Mouse (Mus musculus) neural tube, embryonic 12.5 days (tissue): ENCODE measurements around the gene Agpat3. TPM values are rescaled to one million over a fixed set of nuclear protein-coding genes. Genes with fewer than 3 reads are reported as not detected.

ENCODE experiments used
- ATAC-seq: fragments of 200-750 bp; cut with Nextera tagmentation; 2 replicates; pipeline ENCODE4 v1.8.0; 2017; ENCODE audit warnings: low read depth, mild to moderate bottlenecking, moderate TSS enrichment, moderate library complexity; ENCODE audit not compliant: low FRiP score
- H3K27ac ChIP-seq: fragments of 300-500 bp; sonication (generic); 2 replicates; pipeline ENCODE4 v1.5.1; 2016
- H3K27me3 ChIP-seq: fragments of 300-500 bp; sonication (generic); replicated peaks from 2 replicates; pipeline ENCODE4 v1.6.1; 2016; ENCODE audit warnings: mild to moderate bottlenecking
- H3K36me3 ChIP-seq: fragments of 300-500 bp; sonication (generic); 2 replicates; pipeline ENCODE4 v1.6.1; 2016; ENCODE audit warnings: mild to moderate bottlenecking
- H3K4me1 ChIP-seq: fragments of 300-500 bp; sonication (generic); 2 replicates; pipeline ENCODE4 v1.6.1; 2016
- H3K4me2 ChIP-seq: fragments of 300-500 bp; sonication (generic); replicated peaks from 2 replicates; pipeline ENCODE4 v1.6.1; 2016; ENCODE audit warnings: mild to moderate bottlenecking
- H3K4me3 ChIP-seq: fragments of 300-500 bp; sonication (generic); 2 replicates; pipeline ENCODE4 v1.5.1; 2016
- H3K9ac ChIP-seq: fragments of 300-500 bp; sonication (generic); 2 replicates; pipeline ENCODE4 v1.6.1; 2016; ENCODE audit warnings: mild to moderate bottlenecking
- H3K9me3 ChIP-seq: fragments of 300-500 bp; sonication (generic); 2 replicates; pipeline ENCODE4 v1.6.1; 2016; ENCODE audit warnings: mild to moderate bottlenecking
- WGBS: fragments of 180-500 bp; shearing (Covaris S2); methylation state at CpG from one replicate; pipeline ENCODE4 v1.1.7; 2016; 5-methylcytosine and 5-hydroxymethylcytosine counted together
- polyA plus RNA-seq: library from polyadenylated mRNA; unstranded; fragments of >200 nt; fragmentation: Nextera tagmentation; extraction: Ambion mirVana; gene quantifications from 2 replicates; pipeline ENCODE4 v1.2.1, GENCODE M21; 2016

Agpat3 gene
- polyA plus RNA-seq, 1 experiment from 2014 or later, result 62.4 TPM

GRCm38 (mm10) chr10:78259230-78259629 lies 93.1 kb downstream of the Agpat3 start:
- no peak for ATAC-seq
- H3K4me1 ChIP-seq, result no peaks in the 10 kb centered on the region
- 80% methylated on average over 5 of the region's 5 CpGs for WGBS

DNA sequence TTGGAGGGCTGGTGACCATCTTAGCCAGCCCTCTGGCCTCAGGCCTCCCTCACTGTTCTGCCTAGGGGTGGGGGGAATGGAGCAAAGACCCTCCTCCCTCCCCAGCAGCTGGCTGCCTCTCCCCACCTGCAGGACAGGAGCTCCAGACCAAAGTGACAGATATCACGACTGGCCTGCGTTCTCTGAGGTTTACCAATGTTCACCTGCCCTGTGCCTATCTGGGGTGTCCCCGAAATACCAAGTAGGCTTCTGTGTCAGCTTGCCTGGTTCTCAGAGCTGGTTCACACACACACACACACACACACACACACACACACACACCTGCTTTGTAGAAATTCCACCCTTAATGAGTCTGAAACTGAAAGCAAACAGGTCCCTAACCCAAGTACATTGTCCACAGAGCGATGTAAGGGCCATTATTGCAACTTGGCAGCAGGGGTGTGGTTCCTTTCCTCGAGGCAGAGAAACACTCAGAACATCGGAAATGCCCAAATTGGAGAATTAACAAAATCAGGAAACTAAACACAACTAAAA lies 94.1 kb downstream of the Agpat3 start:
- ATAC-seq, result no peak
- H3K4me2 ChIP-seq, result no peak overlapping the region
- no peak overlapping the region for H3K27ac ChIP-seq
- WGBS, result 79% methylated on average over 6 of the region's 6 CpGs
- H3K36me3 ChIP-seq, result no peaks in the 10 kb centered on the region
- H3K27me3 ChIP-seq, result no peaks in the 10 kb centered on the region
- no peaks in the 10 kb centered on the region for H3K4me1 ChIP-seq
- no peak overlapping the region for H3K4me3 ChIP-seq
- H3K9me3 ChIP-seq, result no peaks in the 10 kb centered on the region
- no peak overlapping the region for H3K9ac ChIP-seq

More at GRCm38 (mm10) chr10:78259230-78259629, 93.1 kb downstream of the Agpat3 start:
- Histone ChIP-seq H3K36me3 (no peaks in the 10 kb centered on the region), H3K4me3 (no peak overlapping the region), H3K9ac (no peak overlapping the region), H3K27ac (no peak overlapping the region), H3K9me3 (no peaks in the 10 kb centered on the region), H3K27me3 (no peaks in the 10 kb centered on the region), H3K4me2 (no peak overlapping the region)

DNA sequence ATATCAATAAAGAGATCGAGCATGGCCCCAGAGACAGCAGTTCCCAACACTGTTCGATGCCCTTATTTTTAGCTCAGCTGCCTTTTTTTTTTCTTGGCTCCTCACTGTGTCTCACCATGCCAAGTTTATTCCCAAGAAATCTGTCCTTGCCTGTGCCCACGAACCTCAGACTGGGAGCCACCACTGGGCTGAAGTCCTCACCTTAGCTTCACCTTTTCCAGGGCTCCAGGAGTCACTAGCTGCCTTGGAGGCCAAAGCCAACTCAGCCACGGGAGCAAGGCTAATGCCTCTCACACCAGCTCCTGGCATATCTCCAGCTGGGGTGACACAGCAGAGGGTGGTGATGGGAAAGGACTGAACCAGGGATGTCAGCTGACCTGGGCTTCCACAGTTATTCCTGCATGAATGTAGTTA lies 96.6 kb downstream of the Agpat3 start:
- WGBS, result 82% methylated on average over 4 of the region's 4 CpGs
- no peak for ATAC-seq
- no peaks in the 10 kb centered on the region; the same call in 1 of the 2 replicates for H3K9me3 ChIP-seq

GRCm38 (mm10) chr10:78247206-78247605 lies 105.1 kb downstream of the Agpat3 start:
- 91% methylated on average over 3 of the region's 3 CpGs for WGBS
- Histone ChIP-seq H3K9me3 (no peaks in the 10 kb centered on the region; the same call in 1 of the 2 replicates), H3K27me3 (no peaks in the 10 kb centered on the region), H3K36me3 (no peaks in the 10 kb centered on the region), H3K4me1 (peaks cover 17% of the 10 kb centered on the region), H3K27ac (no peak overlapping the region), H3K4me2 (no peak overlapping the region), H3K9ac (no peak overlapping the region), H3K4me3 (no peak overlapping the region)
- ATAC-seq, result no peak

More for the DNA sequence above, 96.6 kb downstream of the Agpat3 start:
- no peak overlapping the region for H3K9ac ChIP-seq
- no peak overlapping the region for H3K4me3 ChIP-seq
- no peak overlapping the region for H3K27ac ChIP-seq
- H3K4me2 ChIP-seq, result no peak overlapping the region
- H3K4me1 ChIP-seq, result no peaks in the 10 kb centered on the region
- no peaks in the 10 kb centered on the region for H3K27me3 ChIP-seq
- no peaks in the 10 kb centered on the region for H3K36me3 ChIP-seq

DNA sequence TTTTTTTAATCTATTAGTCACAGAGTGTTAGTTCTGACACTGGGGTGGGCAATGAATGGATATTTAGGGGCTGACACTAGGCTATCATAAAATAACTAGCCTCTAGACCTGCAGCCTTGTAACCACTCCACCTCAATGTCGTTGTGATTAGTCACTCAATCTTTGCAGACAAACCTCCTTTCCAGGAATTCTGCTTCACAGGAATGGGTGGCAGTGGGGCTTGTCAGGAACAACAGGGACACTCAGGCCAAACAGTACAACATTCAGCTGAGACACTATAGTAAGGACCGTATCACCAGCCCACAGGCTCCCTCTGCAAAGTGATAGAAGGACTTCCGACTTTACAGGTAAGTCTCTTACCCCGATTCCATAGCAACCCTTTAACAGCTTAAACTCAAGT lies 105.6 kb downstream of the Agpat3 start:
- 82% methylated on average over 4 of the region's 4 CpGs for WGBS
- H3K9ac ChIP-seq, result no peak overlapping the region
- H3K4me2 ChIP-seq, result no peak overlapping the region
- H3K36me3 ChIP-seq, result no peaks in the 10 kb centered on the region
- H3K4me1 ChIP-seq, result peaks cover 17% of the 10 kb centered on the region
- no peak overlapping the region for H3K4me3 ChIP-seq
- H3K9me3 ChIP-seq, result no peaks in the 10 kb centered on the region; the same call in 1 of the 2 replicates
- H3K27ac ChIP-seq, result no peak overlapping the region
- H3K27me3 ChIP-seq, result no peaks in the 10 kb centered on the region
- ATAC-seq, result no peak

DNA sequence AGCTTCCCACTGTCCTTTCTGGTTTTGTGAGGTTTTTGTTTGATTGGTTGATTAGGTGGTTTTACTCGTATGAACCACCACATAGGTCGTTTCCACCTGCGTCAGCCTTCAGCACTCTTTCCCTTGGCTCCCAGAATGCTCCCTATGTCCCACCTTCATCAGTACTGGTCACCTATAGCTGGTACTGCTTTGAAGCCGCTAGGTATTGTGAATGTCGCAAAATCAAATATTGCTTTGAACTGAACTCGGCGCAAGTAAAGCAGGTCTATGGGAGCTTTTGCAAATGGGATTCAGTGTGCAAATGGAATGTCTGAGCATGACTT lies 107.1 kb downstream of the Agpat3 start:
- Histone ChIP-seq H3K4me2 (peak overlapping the region; percentile 96), H3K27me3 (no peaks in the 10 kb centered on the region), H3K4me1 (peaks cover 17% of the 10 kb centered on the region), H3K36me3 (no peaks in the 10 kb centered on the region), H3K27ac (no peak overlapping the region), H3K9ac (peak overlapping the region; percentile 78), H3K9me3 (no peaks in the 10 kb centered on the region), H3K4me3 (peak overlapping the region; percentile 95)
- WGBS, result 22% methylated on average over 7 of the region's 7 CpGs
- ATAC-seq, result peak; percentile 42; the same call in 1 of the 2 replicates

DNA sequence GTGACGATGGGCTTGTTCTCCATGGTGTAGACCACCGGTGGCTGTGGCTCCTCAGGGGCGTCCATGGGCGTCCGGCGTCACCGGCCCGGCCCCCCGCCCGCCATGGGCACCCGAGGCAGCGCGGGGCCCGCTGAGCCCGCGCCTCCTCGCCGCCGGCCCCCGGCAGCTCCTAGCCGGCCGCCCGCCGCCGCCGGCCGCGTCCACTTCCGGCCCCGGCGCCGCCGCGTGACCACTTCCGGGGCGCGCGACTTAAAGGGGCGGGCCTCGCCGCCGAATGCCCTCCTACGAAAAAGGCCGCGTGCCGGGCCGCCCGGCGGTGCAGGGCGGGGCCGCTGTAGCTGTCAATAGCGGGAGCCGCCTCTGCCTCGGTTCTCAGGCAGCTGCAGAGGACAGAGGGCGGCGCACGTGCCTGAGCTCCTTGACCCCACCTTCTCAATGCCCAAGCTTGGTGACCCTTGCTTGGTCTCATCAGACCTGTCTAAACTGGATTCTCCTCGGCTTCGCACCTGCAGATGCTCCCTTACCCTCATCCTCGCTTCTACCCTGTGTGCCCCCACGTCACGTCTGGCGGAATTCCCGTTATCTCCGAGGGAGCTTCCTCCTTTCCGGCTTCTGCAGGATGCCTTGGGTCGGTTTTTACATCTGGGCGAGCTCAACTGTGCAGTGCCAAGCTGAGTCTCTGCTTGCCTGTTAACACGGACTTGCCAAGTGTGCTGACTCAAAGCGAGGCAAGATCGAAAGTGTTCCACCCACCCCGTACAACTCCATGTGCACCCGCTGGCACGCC lies 107.7 kb downstream of the Agpat3 start, which contains the start of gene Trappc10:
TSS of gene Trappc10 (minus strand) at position 204 of the 787 bp plus-strand sequence.
- Histone ChIP-seq H3K4me2 (peak within 1 kb of the TSS; percentile 96), H3K4me1 (peaks cover 17% of the 10 kb centered on the region), H3K36me3 (no peaks in the 10 kb centered on the region), H3K9me3 (no peaks in the 10 kb centered on the region), H3K9ac (peak within 1 kb of the TSS; percentile 78), H3K27ac (peak within 1 kb of the TSS; percentile 53; the same call in 1 of the 2 replicates), H3K27me3 (no peaks in the 10 kb centered on the region), H3K4me3 (peak within 1 kb of the TSS; percentile 95)
- peak; percentile 95 for ATAC-seq
- under 1% methylated on average over 67 of the region's 74 CpGs for WGBS

GRCm38 (mm10) chr10:78244058-78244437 lies 108.2 kb downstream of the Agpat3 start:
- WGBS, result under 1% methylated on average over 33 of the region's 33 CpGs
- Histone ChIP-seq H3K4me1 (peaks cover 17% of the 10 kb centered on the region), H3K27me3 (no peaks in the 10 kb centered on the region), H3K27ac (no peak overlapping the region), H3K4me2 (peak overlapping the region; percentile 96), H3K36me3 (no peaks in the 10 kb centered on the region), H3K9me3 (no peaks in the 10 kb centered on the region), H3K4me3 (peak overlapping the region; percentile 95), H3K9ac (peak overlapping the region; percentile 78)
- peak; percentile 67 for ATAC-seq

- Histone ChIP-seq H3K9me3 (no peaks in the 10 kb centered on the region), H3K36me3 (peaks cover 4% of the 10 kb centered on the region; the same call in 1 of the 2 replicates), H3K4me3 (no peak overlapping the region), H3K9ac (no peak overlapping the region), H3K27ac (no peak overlapping the region), H3K4me2 (no peak overlapping the region), H3K27me3 (no peaks in the 10 kb centered on the region), H3K4me1 (peaks cover 13% of the 10 kb centered on the region)
- ATAC-seq, result no peak
- WGBS, result 93% methylated on average over 6 of the region's 6 CpGs
These were observed 113.4 kb downstream of the Agpat3 start for GRCm38 (mm10) chr10:78238926-78239325.

GRCm38 (mm10) chr10:78238297-78238696 lies 114.0 kb downstream of the Agpat3 start:
- no peaks in the 10 kb centered on the region for H3K9me3 ChIP-seq
- H3K36me3 ChIP-seq, result peaks cover 4% of the 10 kb centered on the region; the same call in 1 of the 2 replicates
- no peaks in the 10 kb centered on the region for H3K27me3 ChIP-seq
- H3K4me1 ChIP-seq, result peaks cover 7% of the 10 kb centered on the region
- H3K4me2 ChIP-seq, result no peak overlapping the region
- no peak overlapping the region for H3K4me3 ChIP-seq
- H3K27ac ChIP-seq, result no peak overlapping the region
- 95% methylated on average over 5 of the region's 5 CpGs for WGBS
- ATAC-seq, result no peak
- no peak overlapping the region for H3K9ac ChIP-seq

DNA sequence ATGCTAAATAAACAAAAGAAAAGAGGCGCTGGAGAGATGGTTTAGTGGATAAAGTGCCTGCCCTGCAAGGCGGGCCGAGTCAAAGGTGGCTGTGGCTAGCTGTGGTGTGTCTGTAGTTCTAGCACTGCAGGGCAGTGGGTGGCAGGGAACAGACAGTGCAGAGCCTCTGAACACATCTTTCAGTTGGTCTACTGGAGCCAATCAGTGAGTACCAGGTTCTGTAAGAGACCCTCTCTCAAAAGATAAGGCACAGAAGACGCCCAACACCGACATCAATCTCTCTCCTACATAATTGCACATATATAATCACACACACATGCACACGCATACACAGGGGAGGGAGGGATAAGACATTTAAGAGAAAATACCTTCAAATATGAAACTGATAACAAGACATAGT lies 114.5 kb downstream of the Agpat3 start:
- no peaks in the 10 kb centered on the region for H3K27me3 ChIP-seq
- no peak overlapping the region for H3K9ac ChIP-seq
- H3K36me3 ChIP-seq, result peaks cover 4% of the 10 kb centered on the region; the same call in 1 of the 2 replicates
- WGBS, result 92% methylated on average over 6 of the region's 6 CpGs
- no peaks in the 10 kb centered on the region for H3K9me3 ChIP-seq
- H3K27ac ChIP-seq, result no peak overlapping the region
- H3K4me2 ChIP-seq, result no peak overlapping the region
- ATAC-seq, result no peak
- no peak overlapping the region for H3K4me3 ChIP-seq
- peaks cover 2% of the 10 kb centered on the region; the same call in 1 of the 2 replicates for H3K4me1 ChIP-seq

DNA sequence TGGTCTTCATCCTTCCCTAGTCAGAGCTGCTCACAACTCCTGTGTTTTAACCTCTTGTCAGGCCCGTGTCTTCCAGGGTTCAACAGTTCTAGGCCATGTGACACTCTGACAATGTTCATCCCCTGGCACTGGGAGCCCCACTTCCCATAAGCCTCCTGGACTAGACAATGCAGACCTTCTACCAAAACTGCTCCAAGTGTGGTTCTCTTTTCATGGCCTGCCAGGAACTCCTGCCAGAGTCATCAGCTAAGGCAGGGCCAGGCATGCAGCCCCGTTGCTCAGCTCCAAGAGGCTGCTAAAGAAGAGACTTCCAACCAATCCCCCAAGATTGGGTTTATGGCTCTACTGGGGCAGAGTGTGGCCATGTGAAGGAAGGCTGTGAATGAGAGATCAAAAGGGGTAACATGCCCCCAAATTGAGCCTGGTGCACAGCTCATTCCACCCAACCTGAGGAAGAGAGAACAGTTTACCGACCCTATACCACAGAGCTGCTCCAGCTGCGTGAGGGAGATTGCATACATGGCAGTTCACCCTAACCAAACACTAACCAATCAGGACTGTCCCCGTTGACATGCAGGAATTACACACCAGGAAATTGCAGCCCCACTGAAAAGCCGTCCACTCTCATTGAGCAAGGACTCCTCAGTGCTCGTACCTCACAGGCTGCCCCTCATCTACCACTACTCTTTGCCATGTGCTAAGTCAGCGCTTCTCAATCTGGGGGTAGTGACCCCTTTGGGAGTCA lies 115.2 kb downstream of the Agpat3 start:
- ATAC-seq, result no peak
- no peaks in the 10 kb centered on the region for H3K4me1 ChIP-seq
- 80% methylated on average over 8 of the region's 8 CpGs for WGBS

More for the DNA sequence above, 115.2 kb downstream of the Agpat3 start:
- Histone ChIP-seq H3K36me3 (peaks cover 4% of the 10 kb centered on the region; the same call in 1 of the 2 replicates), H3K27ac (no peak overlapping the region), H3K27me3 (no peaks in the 10 kb centered on the region), H3K4me2 (no peak overlapping the region), H3K9ac (no peak overlapping the region), H3K4me3 (no peak overlapping the region), H3K9me3 (no peaks in the 10 kb centered on the region)
